7 mouse cellular contexts compared by ENCODE assay signal in genomic region chr2:11604053-11604452, GRCm38 (mm10). TPM values are rescaled to one million over a fixed set of nuclear protein-coding genes. Genes with fewer than 3 reads are reported as not detected.
DNase-seq lines count a peak whose midpoint lies in the region; ATAC-seq and TF ChIP-seq lines count a peak whose summit lies in the region.

Rbm17 (minus strand) TSS chr2:11604153.

- peak within 1 kb of the TSS; percentile 87 for H3K4me2 ChIP-seq in forebrain, embryonic 13.5 days
- H3K4me2 ChIP-seq in limb, embryonic 15.5 days, result peak within 1 kb of the TSS; percentile 65
- H3K4me2 ChIP-seq in stomach, embryonic 15.5 days, result peak within 1 kb of the TSS; percentile 69

- in situ Hi-C loops in ES-E14 (cut with MboI; ENCODE audit: low sequenced_read_pairs in 2 of 2, unreplicated experiment in 2 of 2), result no loop called here

- DNase-seq in ES-E14 (ENCODE audit: low read depth, low spot score), result no peak

- H3K4me3 ChIP-seq in C2C12 (ENCODE audit: insufficient read depth, poor library complexity, severe bottlenecking) (peak within 1 kb of the TSS; percentile 90), ES-E14 (ENCODE audit: insufficient read depth in 1 of 2, low read depth in 1 of 2, low read length in 2 of 2, poor library complexity in 1 of 2, severe bottlenecking in 1 of 2) (peak within 1 kb of the TSS; percentile 97 to 98; a peak in 3 of 4 replicates)
- peak within 1 kb of the TSS; percentile 94 for H3K4me3 ChIP-seq in forebrain, embryonic 13.5 days
- peak within 1 kb of the TSS; percentile 75 for H3K4me3 ChIP-seq in limb, embryonic 15.5 days
- peak within 1 kb of the TSS; percentile 99 for H3K4me3 ChIP-seq in stomach, embryonic 15.5 days (replicated peaks)

- H3K79me3 ChIP-seq in C2C12 (ENCODE audit: low read depth), result peaks cover 36% of the 10 kb centered on the region

- 90% methylated on average over 5 of the region's 5 CpGs for WGBS in forebrain, embryonic 13.5 days
- WGBS in limb, embryonic 15.5 days, result 83% methylated on average over 5 of the region's 5 CpGs
- WGBS in stomach, embryonic 15.5 days, result 88% methylated on average over 5 of the region's 5 CpGs

- no peak for TF ChIP-seq CTCF in C2C12 (IDR thresholded peaks at IDR 0.05; ENCODE audit: control insufficient read depth, insufficient read depth, insufficient read length)

- no peak for ATAC-seq in forebrain, embryonic 13.5 days
- ATAC-seq in hematopoietic stem cell, adult 5-6 weeks (replicated peaks in 1 of 2; ENCODE audit: insufficient read depth in 1 of 2, low FRiP score in 2 of 2, low TSS enrichment in 1 of 2, low read depth in 1 of 2, poor library complexity in 2 of 2, severe bottlenecking in 2 of 2), result no peak
- no peak for ATAC-seq in limb, embryonic 15.5 days (ENCODE audit: insufficient number of reproducible peaks, low FRiP score, low TSS enrichment, low read depth)
- ATAC-seq in stomach, embryonic 15.5 days (ENCODE audit: insufficient read depth, low FRiP score, low read depth), result no peak
- ATAC-seq in cerebellum, adult (ENCODE audit: insufficient number of reproducible peaks, low FRiP score, low TSS enrichment), result no peak

- peak within 1 kb of the TSS; percentile 99 for H3K9ac ChIP-seq in ES-E14 (ENCODE audit: insufficient read depth, low read depth, low read length, poor library complexity, severe bottlenecking)
- peak within 1 kb of the TSS; percentile 98 for H3K9ac ChIP-seq in forebrain, embryonic 13.5 days
- peak within 1 kb of the TSS; percentile 100 for H3K9ac ChIP-seq in limb, embryonic 15.5 days
- H3K9ac ChIP-seq in stomach, embryonic 15.5 days, result peak within 1 kb of the TSS; percentile 99

- H3K36me3 ChIP-seq in C2C12 (ENCODE audit: control insufficient read depth, insufficient read depth) (peaks cover 20% of the 10 kb centered on the region), ES-E14 (ENCODE audit: control insufficient read depth, insufficient read depth, low read length, poor library complexity, severe bottlenecking) (peaks cover 10% of the 10 kb centered on the region)
- H3K36me3 ChIP-seq in forebrain, embryonic 13.5 days (ENCODE audit: poor library complexity, severe bottlenecking), result peaks cover 15% of the 10 kb centered on the region
- peaks cover 8% of the 10 kb centered on the region for H3K36me3 ChIP-seq in limb, embryonic 15.5 days
- H3K36me3 ChIP-seq in stomach, embryonic 15.5 days, result 0 out of 2 replicates have a peak, but pooled peaks cover 11% of the 10 kb centered on the region

- H3K79me2 ChIP-seq in C2C12 (ENCODE audit: control insufficient read depth, insufficient read depth), result peaks cover 40% of the 10 kb centered on the region

- H3ac ChIP-seq in C2C12 (ENCODE audit: control insufficient read depth, insufficient read length, low read depth), result peak within 1 kb of the TSS; percentile 98

- no peaks in the 10 kb centered on the region for H3K9me3 ChIP-seq in ES-E14 (ENCODE audit: control insufficient read depth, insufficient read depth, low read depth, low read length)
- H3K9me3 ChIP-seq in forebrain, embryonic 13.5 days (replicated peaks), result no peaks in the 10 kb centered on the region
- no peaks in the 10 kb centered on the region for H3K9me3 ChIP-seq in limb, embryonic 15.5 days
- no peaks in the 10 kb centered on the region for H3K9me3 ChIP-seq in stomach, embryonic 15.5 days

- peaks cover 4% of the 10 kb centered on the region for H3K27me3 ChIP-seq in C2C12 (ENCODE audit: control insufficient read depth, insufficient read depth, insufficient read length)
- H3K27me3 ChIP-seq in forebrain, embryonic 13.5 days, result no peaks in the 10 kb centered on the region
- H3K27me3 ChIP-seq in limb, embryonic 15.5 days, result no peaks in the 10 kb centered on the region
- no peaks in the 10 kb centered on the region for H3K27me3 ChIP-seq in stomach, embryonic 15.5 days (replicated peaks)

- peak within 1 kb of the TSS; percentile 71 for H3K27ac ChIP-seq in ES-E14 (ENCODE audit: insufficient read depth, low read depth, low read length, poor library complexity, severe bottlenecking)
- H3K27ac ChIP-seq in forebrain, embryonic 13.5 days, result peak within 1 kb of the TSS; percentile 59
- peak within 1 kb of the TSS; percentile 84 for H3K27ac ChIP-seq in limb, embryonic 15.5 days
- peak within 1 kb of the TSS; percentile 59; the same call in 1 of the 2 replicates for H3K27ac ChIP-seq in stomach, embryonic 15.5 days

- H3K4me1 ChIP-seq in ES-E14 (ENCODE audit: control insufficient read depth in 2 of 2, insufficient read depth in 2 of 2, low read length in 2 of 2, poor library complexity in 1 of 2), result peaks cover 0 to 9% of the 10 kb centered on the region in 2 experiments; a peak in 3 of 4 replicates
- H3K4me1 ChIP-seq in forebrain, embryonic 13.5 days, result peaks cover 13% of the 10 kb centered on the region
- H3K4me1 ChIP-seq in limb, embryonic 15.5 days, result peaks cover 12% of the 10 kb centered on the region
- H3K4me1 ChIP-seq in stomach, embryonic 15.5 days, result peaks cover 6% of the 10 kb centered on the region; the same call in 1 of the 2 replicates

TF ChIP-seq in C2C12, 6 proteins besides CTCF, POLR2A, EP300 and RAD21:
- TF ChIP-seq MYOG (IDR thresholded peaks at IDR 0.05; ENCODE audit: control insufficient read depth, extremely low read depth, insufficient read length) (no peak), CEBPB (IDR thresholded peaks at IDR 0.05; ENCODE audit: low read depth) (no peak)

TF ChIP-seq in ES-E14, 5 proteins besides CTCF, POLR2A, EP300 and RAD21:
- TF ChIP-seq ZNF384 (IDR thresholded peaks at IDR 0.05; ENCODE audit: low read depth, low read length) (no peak), MAFK (IDR thresholded peaks at IDR 0.05; ENCODE audit: insufficient read depth, low read depth, low read length) (no peak), CHD2 (IDR thresholded peaks at IDR 0.05; ENCODE audit: low read depth, low read length) (no peak), HCFC1 (IDR thresholded peaks at IDR 0.05; ENCODE audit: borderline replicate concordance, insufficient read depth, low read length) (no peak), ZC3H11A (IDR thresholded peaks at IDR 0.05; ENCODE audit: borderline replicate concordance, low read depth, low read length) (no peak)

RNA-seq across cellular contexts. Expression of gene Rbm17, which starts in this region (rescaled TPM):
- polyA plus RNA-seq in C2C12 (2012; fragmentation: generic; extraction: Trizol), result 105 TPM
- 137 and 175 TPM in 2 replicates for total RNA-seq in ES-E14 (2012; rRNA removed)
- polyA plus RNA-seq in forebrain, embryonic 13.5 days (2015; fragmentation: Nextera tagmentation; extraction: Ambion mirVana), result 160 and 167 TPM in 2 replicates
- total RNA-seq in hematopoietic stem cell, adult 5-6 weeks (2017), result 178 and 218 TPM in 2 replicates
- polyA plus RNA-seq in limb, embryonic 15.5 days (2015; fragmentation: Nextera tagmentation; extraction: Ambion mirVana), result 136 and 137 TPM in 2 replicates
- 125 and 132 TPM in 2 replicates for polyA plus RNA-seq in stomach, embryonic 15.5 days (2015; fragmentation: Nextera tagmentation; extraction: Ambion mirVana)
